Mouse (Mus musculus) liver (tissue): Measurements from ENCODE around the gene Fam155a.

Experiments
- DNase-seq: peaks from one replicate; pipeline ENCODE4 v3.0.0-alpha.2; 2020; ENCODE audit warnings: mixed read lengths

Fam155a gene

GRCm38 (mm10) chr8:9252991-9253390 lies 518.0 kb downstream of the Fam155a start:
- no peak for DNase-seq

GRCm38 (mm10) chr8:9248109-9248821 lies 522.7 kb downstream of the Fam155a start:
- DNase-seq: no peak

GRCm38 (mm10) chr8:9245994-9246393 lies 525.0 kb downstream of the Fam155a start:
- DNase-seq: no peak

- no peak for DNase-seq
Observed at GRCm38 (mm10) chr8:9240996-9241395, 530.0 kb downstream of the Fam155a start.

GRCm38 (mm10) chr8:9239741-9240140 lies 531.2 kb downstream of the Fam155a start:
- no peak for DNase-seq

- no peak for DNase-seq
Observed at GRCm38 (mm10) chr8:9238974-9239373, 532.0 kb downstream of the Fam155a start.

- peak; percentile 82 for DNase-seq
Observed at GRCm38 (mm10) chr8:9233326-9233919, 537.5 kb downstream of the Fam155a start.

GRCm38 (mm10) chr8:9227779-9228464 lies 543.0 kb downstream of the Fam155a start:
- DNase-seq: peak; percentile 52

- no peak for DNase-seq
Observed at GRCm38 (mm10) chr8:9226767-9227166, 544.2 kb downstream of the Fam155a start.

GRCm38 (mm10) chr8:9211751-9212150 lies 559.2 kb downstream of the Fam155a start:
- no peak for DNase-seq

- no peak for DNase-seq
Observed at GRCm38 (mm10) chr8:9207505-9208051, 563.4 kb downstream of the Fam155a start.

GRCm38 (mm10) chr8:9204345-9205067 lies 566.5 kb downstream of the Fam155a start:
- DNase-seq: no peak

- no peak for DNase-seq
Observed at GRCm38 (mm10) chr8:9200099-9200498, 570.9 kb downstream of the Fam155a start.

- no peak for DNase-seq
Observed at GRCm38 (mm10) chr8:9191682-9192081, 579.3 kb downstream of the Fam155a start.

- DNase-seq: no peak
Observed at GRCm38 (mm10) chr8:9188616-9189015, 582.3 kb downstream of the Fam155a start.

- DNase-seq: no peak
Observed at GRCm38 (mm10) chr8:9185200-9185599, 585.8 kb downstream of the Fam155a start.

GRCm38 (mm10) chr8:9182461-9182860 lies 588.5 kb downstream of the Fam155a start:
- DNase-seq: no peak

GRCm38 (mm10) chr8:9180686-9181315 lies 590.2 kb downstream of the Fam155a start:
- no peak for DNase-seq

GRCm38 (mm10) chr8:9176974-9177373 lies 594.0 kb downstream of the Fam155a start:
- no peak for DNase-seq

- DNase-seq: peak; percentile 56
Observed at GRCm38 (mm10) chr8:9174865-9175565, 595.9 kb downstream of the Fam155a start.

GRCm38 (mm10) chr8:9171848-9172247 lies 599.1 kb downstream of the Fam155a start:
- DNase-seq: no peak

- no peak for DNase-seq
Observed at GRCm38 (mm10) chr8:9167995-9168394, 603.0 kb downstream of the Fam155a start.
